Comparison of ENCODE assay signal across 16 mouse cellular contexts in the genomic region with DNA sequence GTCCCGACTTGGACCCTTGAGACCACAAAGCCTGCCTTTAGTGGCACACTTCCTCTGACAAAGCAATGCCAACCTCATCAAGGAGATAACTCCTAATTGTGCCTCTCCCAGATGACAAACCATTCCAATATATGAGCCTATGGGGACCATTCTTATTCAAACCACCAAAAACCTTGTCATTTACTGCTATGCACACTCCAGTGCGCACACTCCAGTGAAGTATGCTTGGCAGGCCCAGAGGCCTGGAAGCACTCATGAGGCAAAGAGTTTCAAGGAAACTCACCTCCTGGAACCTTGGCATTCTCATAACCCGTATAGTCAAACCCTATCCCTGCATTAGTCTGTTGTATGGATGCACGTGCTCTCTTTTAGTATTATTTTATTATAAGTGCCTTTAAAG.
A peak's percentile ranks its signal among the peaks of the same experiment; 100 is the strongest.
DNase-seq lines count a peak whose midpoint lies in the region.
"Had no signal": no experiment of that assay in that cellular context is flagged by ENCODE, and none has a peak within 500 bp of the region (broad histone marks: within the 10 kb centered on the region; RNA-seq: fewer than 3 reads in every experiment).

No protein-coding gene starts in this region.

- peak; percentile 2 for DNase-seq in lung, postnatal 36 days
- no peak for DNase-seq in lung, postnatal 14 days
- peak; percentile 14 for DNase-seq in ES-CJ7 (ENCODE audit: low read depth, low spot score)
- DNase-seq in R1 (ENCODE audit: low read depth, low spot score) = peak; percentile 54
- DNase-seq in left cerebral cortex, postnatal 4 days = no peak
- no peak for DNase-seq in Muller cell, postnatal 12 days (ENCODE audit: inconsistent ontology term)
- DNase-seq in adrenal gland, postnatal 36 days = no peak
- DNase-seq: adrenal gland, adult 2 months; adrenal gland, postnatal 10 days; adrenal gland, postnatal 25 days; cerebellum, adult 11-12 months; cerebellum, adult 2 months; cerebellum, adult 9-10 months; cerebellum, postnatal 10 days; cerebellum, postnatal 25 days; forebrain, postnatal 0 days had no signal

- intact Hi-C loops in left cerebral cortex, postnatal 4 days (cut with DNase I) = no loop called here

Comparison
In these comparisons a context has a peak if more than half of its experiments do, and no peak if none do; other contexts are left out.
1. DNase-seq: peak in lung, postnatal 36 days (single experiment), ES-CJ7 (single experiment) and R1 (single experiment); none in lung, postnatal 14 days (single experiment), left cerebral cortex, postnatal 4 days (single experiment), Muller cell, postnatal 12 days (single experiment) and adrenal gland, postnatal 36 days (0 of 2).